16 mouse cellular contexts compared by ENCODE assay signal in genomic region chr9:74911919-74912318, GRCm38 (mm10). TPM values are rescaled to one million over a fixed set of nuclear protein-coding genes. Genes with fewer than 3 reads are reported as not detected.
DNase-seq lines count a peak whose midpoint lies in the region; ATAC-seq and TF ChIP-seq lines count a peak whose summit lies in the region.
"Had no signal": no experiment of that assay in that cellular context is flagged by ENCODE, and none has a peak within 500 bp of the region (broad histone marks: within the 10 kb centered on the region; RNA-seq: fewer than 3 reads in every experiment).

No protein-coding gene starts in this region.

- no peak overlapping the region for H3K9ac ChIP-seq in intestine, embryonic 14.5 days (ENCODE audit: low read length)
- H3K9ac ChIP-seq in intestine, postnatal 0 days (ENCODE audit: low read depth, low read length), result no peak overlapping the region
- H3K9ac ChIP-seq: embryonic facial prominence, embryonic 15.5 days; forebrain, embryonic 15.5 days; limb, embryonic 13.5 days; midbrain, embryonic 15.5 days had no signal

- 8% methylated on average over 2 of the region's 2 CpGs for WGBS in intestine, embryonic 14.5 days
- 32% methylated on average over 2 of the region's 2 CpGs for WGBS in intestine, postnatal 0 days

- TF ChIP-seq CTCF in intestine, postnatal 0 days (IDR thresholded peaks at IDR 0.05; ENCODE audit: low read depth), result no peak

- H3K9me3 ChIP-seq in intestine, embryonic 14.5 days (ENCODE audit: control insufficient read depth, low read length), result no peaks in the 10 kb centered on the region
- H3K9me3 ChIP-seq in intestine, postnatal 0 days (ENCODE audit: control insufficient read depth), result no peaks in the 10 kb centered on the region
- H3K9me3 ChIP-seq: embryonic facial prominence, embryonic 15.5 days; limb, embryonic 13.5 days; midbrain, embryonic 15.5 days had no signal

- H3K27me3 ChIP-seq in intestine, embryonic 14.5 days (replicated peaks; ENCODE audit: control insufficient read depth, insufficient read depth, low read length), result no peaks in the 10 kb centered on the region
- no peaks in the 10 kb centered on the region for H3K27me3 ChIP-seq in intestine, postnatal 0 days (replicated peaks; ENCODE audit: control insufficient read depth, insufficient read depth, low read length)
- H3K27me3 ChIP-seq: embryonic facial prominence, embryonic 15.5 days; forebrain, embryonic 15.5 days; limb, embryonic 13.5 days; midbrain, embryonic 15.5 days had no signal

- no peak overlapping the region for H3K4me3 ChIP-seq in intestine, embryonic 14.5 days (ENCODE audit: low read depth, low read length)
- no peak overlapping the region for H3K4me3 ChIP-seq in intestine, postnatal 0 days (ENCODE audit: low read depth, low read length)
- H3K4me3 ChIP-seq: embryonic facial prominence, embryonic 15.5 days; forebrain, embryonic 15.5 days; limb, embryonic 13.5 days; midbrain, embryonic 15.5 days had no signal

- intact Hi-C loops in left cerebral cortex, postnatal 10 days (cut with DNase I), result no loop called here

- H3K4me2 ChIP-seq in intestine, embryonic 14.5 days (ENCODE audit: low read length), result no peak overlapping the region
- no peak overlapping the region for H3K4me2 ChIP-seq in intestine, postnatal 0 days (replicated peaks; ENCODE audit: low read depth)
- H3K4me2 ChIP-seq: embryonic facial prominence, embryonic 15.5 days; forebrain, embryonic 15.5 days; midbrain, embryonic 15.5 days had no signal

- peaks cover 9% of the 10 kb centered on the region; the same call in 1 of the 2 replicates for H3K4me1 ChIP-seq in intestine, embryonic 14.5 days (replicated peaks; ENCODE audit: control insufficient read depth, insufficient read depth, low read length)
- H3K4me1 ChIP-seq in intestine, postnatal 0 days (replicated peaks; ENCODE audit: control insufficient read depth, insufficient read depth, low read length), result no peaks in the 10 kb centered on the region
- H3K4me1 ChIP-seq: midbrain, embryonic 15.5 days had no signal

- peak; percentile 24 for DNase-seq in adrenal gland, postnatal 14 days
- DNase-seq in adrenal gland, adult 8-10 months, result no peak
- DNase-seq in intestine, embryonic 14.5 days (ENCODE audit: low spot score), result no peak
- peak; percentile 27 for DNase-seq in 3T3-L1 (ENCODE audit: low read depth, low spot score)
- peak; percentile 59 for DNase-seq in kidney, postnatal 14 days
- no peak for DNase-seq in left cerebral cortex, postnatal 10 days (ENCODE audit: extremely low spot score in 1 of 2, low spot score in 2 of 2)
- no peak for DNase-seq in gastrocnemius, postnatal 10 days
- DNase-seq: cerebellum, postnatal 36 days; lung, adult 18-20 months had no signal

- 0 out of 2 replicates have a peak overlapping the region, but pooled peaks have one; percentile 3 for H3K27ac ChIP-seq in intestine, embryonic 14.5 days (ENCODE audit: low read depth)
- H3K27ac ChIP-seq in intestine, postnatal 0 days (ENCODE audit: low read depth, low read length), result no peak overlapping the region
- H3K27ac ChIP-seq: embryonic facial prominence, embryonic 15.5 days; forebrain, embryonic 15.5 days; limb, embryonic 13.5 days; midbrain, embryonic 15.5 days had no signal

- ATAC-seq in intestine, embryonic 14.5 days (replicated peaks; ENCODE audit: low FRiP score, low TSS enrichment, low read depth), result no peak
- ATAC-seq in intestine, postnatal 0 days, result no peak
- ATAC-seq: midbrain, embryonic 15.5 days had no signal

- no peaks in the 10 kb centered on the region for H3K36me3 ChIP-seq in intestine, embryonic 14.5 days (ENCODE audit: control insufficient read depth, insufficient read depth, low read length)
- H3K36me3 ChIP-seq in intestine, postnatal 0 days (ENCODE audit: control insufficient read depth, insufficient read depth), result no peaks in the 10 kb centered on the region
- H3K36me3 ChIP-seq: embryonic facial prominence, embryonic 15.5 days; forebrain, embryonic 15.5 days; limb, embryonic 13.5 days; midbrain, embryonic 15.5 days had no signal

RNA-seq across cellular contexts. Expression of gene Fam214a, which starts 40.8 kb away (rescaled TPM):
- total RNA-seq in adrenal gland, postnatal 14 days (2021), result 80.4 and 93.0 TPM in 2 replicates
- 100 to 1,000 TPM in 2 of 4 experiments, 10 to 100 TPM in 2; 90.3 to 132 (median 108) TPM for total RNA-seq in adrenal gland, adult 8-10 months (2022)
- polyA plus RNA-seq in intestine, embryonic 14.5 days (2014; fragmentation: Nextera tagmentation; extraction: Ambion mirVana), result 8.9 and 11.1 TPM in 2 replicates
- polyA plus RNA-seq in intestine, postnatal 0 days (2015; fragmentation: Nextera tagmentation; extraction: Ambion mirVana), result 5.1 and 5.7 TPM in 2 replicates
- 10 to 100 TPM; 25.9 to 33.9 TPM for total RNA-seq in left cerebral cortex, postnatal 10 days (2021)
- total RNA-seq in gastrocnemius, postnatal 10 days (2021), result 10 to 100 TPM; 28.4 to 31.3 TPM

RNA-seq across cellular contexts. Expression of gene Onecut1, which starts 50.2 kb away (rescaled TPM):
- total RNA-seq in adrenal gland, postnatal 14 days (2021), result 0.19 and 7.6 TPM in 2 replicates
- under 1 TPM in 1 of 4 experiments, not detected in 3; 0.11 TPM for total RNA-seq in adrenal gland, adult 8-10 months (2022)
- 0.47 and 2.0 TPM in 2 replicates for polyA plus RNA-seq in intestine, embryonic 14.5 days (2014; fragmentation: Nextera tagmentation; extraction: Ambion mirVana)
- polyA plus RNA-seq in intestine, postnatal 0 days (2015; fragmentation: Nextera tagmentation; extraction: Ambion mirVana), result 0.07 TPM in 1 of 2 replicates, not detected in the other
- total RNA-seq in left cerebral cortex, postnatal 10 days (2021), result under 1 TPM; 0.09 to 0.12 TPM
- total RNA-seq in gastrocnemius, postnatal 10 days (2021), result not detected
- total RNA-seq: gastrocnemius, postnatal 4 days; heart, postnatal 10 days had no signal

Comparison
In these comparisons a context has a peak if more than half of its experiments do, and no peak if none do; other contexts are left out.
1. DNase-seq: peak in adrenal gland, postnatal 14 days (single experiment), 3T3-L1 (single experiment) and kidney, postnatal 14 days (single experiment); none in adrenal gland, adult 8-10 months (single experiment), intestine, embryonic 14.5 days (single experiment), left cerebral cortex, postnatal 10 days (0 of 2) and gastrocnemius, postnatal 10 days (single experiment).